Mouse (Mus musculus) frontal cortex, adult 2 months (tissue): ENCODE measurements around the gene Paqr5. TPM values are rescaled to one million over a fixed set of nuclear protein-coding genes. Genes with fewer than 3 reads are reported as not detected.

Experiments used
- DNase-seq, 2 experiments: peaks; one replicate each; pipeline ENCODE4 v3.0.0; 2022; ENCODE audit warnings: low spot score in 1 of 2; ENCODE audit errors: extremely low spot score in 1 of 2
- polyA plus RNA-seq: library from polyadenylated mRNA; depleted of rRNA; stranded (reverse); fragments of >200 nt; gene quantifications from 2 replicates; pipeline ENCODE4 v1.2.3, GENCODE M21; 2012

The Paqr5 gene
- polyA plus RNA-seq, 1 experiment: 6.4 TPM

DNA sequence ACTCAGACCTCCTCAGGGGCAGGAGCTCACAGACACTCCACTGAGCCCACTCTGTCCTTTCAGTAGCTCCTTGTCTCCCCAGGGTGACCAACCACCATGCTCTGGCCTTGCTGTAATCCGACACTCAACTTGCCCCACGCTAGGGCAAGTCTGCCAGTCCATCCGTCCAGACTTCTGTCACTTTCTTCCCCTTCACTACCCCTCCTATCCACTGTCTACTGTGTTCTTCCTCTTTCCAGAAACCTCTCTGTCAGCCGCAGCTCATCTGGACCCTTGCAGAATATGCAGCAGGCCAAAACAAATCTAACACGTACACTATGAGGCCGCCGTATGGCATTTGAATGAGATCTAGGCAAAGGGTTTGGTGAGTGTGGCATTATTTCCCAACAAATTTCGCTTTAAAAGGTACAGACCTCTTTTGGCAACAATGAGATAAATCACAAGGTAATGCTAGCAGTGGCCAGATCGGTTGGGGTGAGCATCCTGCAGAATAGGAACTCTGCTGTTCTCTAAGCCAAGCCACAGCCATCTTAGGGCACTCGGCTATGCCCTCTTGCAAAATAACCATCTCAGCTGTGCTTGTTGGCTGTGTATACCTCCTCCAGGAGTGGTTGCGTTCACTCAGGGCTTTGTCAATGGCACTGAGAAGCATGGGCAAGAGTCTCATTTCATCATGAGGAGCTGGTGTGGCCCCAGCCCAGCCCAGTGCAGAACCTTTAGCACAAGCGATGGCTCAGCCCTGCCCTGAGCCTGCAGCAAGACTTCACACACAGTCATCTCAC, 13.1 kb downstream of the Paqr5 start:
- DNase-seq: no peak

DNA sequence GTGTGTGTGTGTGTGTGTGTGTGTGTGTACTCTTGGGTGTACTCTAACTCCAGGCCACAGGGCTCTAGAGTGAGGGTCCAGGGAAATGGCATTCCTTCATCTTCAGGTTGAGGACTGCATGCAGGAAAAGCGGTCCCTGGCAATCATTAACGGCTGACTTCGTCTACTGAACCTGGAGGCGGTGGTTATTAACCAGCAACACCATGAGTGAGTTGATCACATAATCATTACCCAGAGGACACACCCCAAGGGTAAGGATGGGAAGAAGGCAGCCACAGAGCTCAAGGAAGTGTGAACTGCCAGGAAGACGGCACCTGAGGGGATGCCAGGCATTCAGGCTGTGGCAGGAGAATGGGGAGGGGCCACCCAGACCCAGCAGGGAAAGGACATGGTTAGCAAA, 18.3 kb downstream of the Paqr5 start:
- no peak for DNase-seq

DNA sequence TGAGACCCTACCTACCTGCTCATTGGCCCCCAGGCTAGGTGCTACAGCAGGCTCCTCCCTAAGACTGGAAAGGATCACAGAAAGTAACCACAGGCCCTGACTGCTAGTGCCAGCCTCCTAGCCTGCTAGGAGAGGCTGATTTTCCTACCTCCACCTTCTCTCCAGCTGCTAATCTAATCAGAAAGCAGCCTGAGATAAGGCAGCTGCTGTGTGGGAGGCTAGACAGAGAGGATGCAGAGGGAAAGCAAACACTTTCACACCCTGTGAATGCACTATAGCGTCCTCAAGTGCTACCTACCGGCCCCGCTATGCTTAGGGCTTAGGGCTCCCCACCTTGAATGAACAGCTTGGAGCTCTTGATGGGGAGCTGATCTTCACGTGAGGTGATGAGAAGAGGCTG, 19.6 kb downstream of the Paqr5 start:
- no peak for DNase-seq

DNA sequence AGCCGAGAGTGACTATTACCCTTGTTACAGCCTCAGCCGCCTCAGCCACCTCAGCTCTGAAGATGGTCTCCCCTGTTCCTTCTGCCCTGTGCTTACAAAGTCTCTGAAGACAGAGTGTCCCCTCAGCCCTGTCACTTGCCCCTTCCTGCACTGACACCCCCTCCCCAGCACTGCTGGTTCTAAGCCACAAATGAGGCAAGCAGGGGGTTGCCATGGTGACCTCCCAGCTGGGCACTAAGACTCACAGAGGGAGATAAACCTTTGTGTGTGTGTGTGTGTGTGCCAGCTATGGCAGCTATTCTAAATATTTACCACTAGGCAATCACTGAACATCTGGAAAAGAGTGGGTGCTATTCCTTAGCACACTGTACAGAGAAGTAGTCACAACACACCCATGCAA, 23.0 kb downstream of the Paqr5 start:
- DNase-seq: no peak

DNA sequence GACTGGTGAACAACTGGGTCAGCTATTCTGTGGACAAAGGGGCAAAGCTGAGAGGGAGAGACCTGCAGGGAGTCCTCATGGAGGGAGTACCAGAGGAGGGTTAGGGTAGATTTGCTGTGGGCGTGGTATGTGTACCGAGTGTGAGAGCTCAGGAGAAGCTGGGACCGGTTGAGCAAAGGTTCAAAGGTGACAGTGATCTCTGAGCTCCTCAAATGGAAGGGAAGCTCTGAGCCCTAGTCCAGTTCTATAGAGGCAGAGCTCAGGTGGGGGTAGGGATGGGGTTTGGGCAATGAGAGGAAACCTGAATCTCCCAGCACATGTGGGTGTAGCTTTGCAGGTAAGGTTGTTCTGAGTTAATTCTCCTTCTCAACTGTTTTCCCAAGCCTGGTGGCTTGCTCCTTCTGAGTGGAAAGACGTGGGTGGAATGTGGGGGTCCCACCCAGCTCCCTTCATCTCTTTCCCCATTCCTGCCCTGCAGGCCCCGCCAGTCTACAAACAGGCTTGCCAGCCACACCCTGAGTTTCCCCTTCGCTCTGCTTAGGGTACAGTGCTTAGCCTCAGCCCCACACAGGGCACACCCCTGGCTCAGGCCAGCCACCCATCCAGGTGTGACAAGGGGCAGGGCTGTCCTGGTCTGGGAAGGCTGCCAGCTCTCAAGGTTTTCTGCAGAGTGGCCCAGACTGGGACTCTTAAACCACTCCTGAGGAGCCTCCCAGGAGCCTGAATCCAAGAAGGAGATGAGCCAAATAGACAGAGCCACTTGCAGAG, 26.8 kb downstream of the Paqr5 start:
- DNase-seq: no peak

DNA sequence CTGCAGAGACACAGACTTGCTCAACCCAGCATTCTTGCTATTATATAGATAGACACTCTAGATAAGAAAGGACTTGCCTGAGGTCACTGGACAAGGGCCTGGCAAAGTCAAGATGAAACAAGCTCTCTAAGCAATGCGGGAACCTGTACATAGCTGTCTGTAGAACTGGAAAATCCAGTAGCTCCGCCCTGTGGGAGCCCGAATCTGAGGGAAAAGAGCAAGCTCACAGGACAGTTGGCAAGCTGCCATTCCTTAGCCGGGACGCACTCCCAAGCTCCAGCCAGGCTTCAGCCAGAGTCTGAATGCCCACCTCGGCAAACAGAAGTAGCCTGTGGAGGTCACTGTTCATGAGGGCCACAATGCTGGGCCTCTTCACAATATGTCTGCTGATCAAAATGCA, 28.8 kb downstream of the Paqr5 start:
- DNase-seq: no peak

DNA sequence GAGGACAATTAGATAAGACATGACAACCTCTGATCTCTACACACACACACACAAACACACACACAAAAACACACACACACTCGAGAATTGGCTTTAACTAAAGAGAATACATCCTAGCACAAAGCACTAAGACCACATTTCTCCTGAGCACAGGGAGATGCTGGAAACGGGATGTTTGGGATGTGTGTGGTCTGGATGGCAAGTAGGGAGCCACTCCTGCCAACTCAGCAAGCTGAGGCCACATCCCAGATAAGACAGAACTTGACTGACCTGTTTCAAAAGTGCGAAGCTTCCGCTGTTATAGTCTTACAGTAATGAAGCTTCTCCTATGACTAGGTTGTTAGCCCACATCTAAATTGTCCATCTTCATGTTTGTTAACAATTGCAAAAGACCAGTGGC, 35.5 kb downstream of the Paqr5 start:
- no peak for DNase-seq

DNA sequence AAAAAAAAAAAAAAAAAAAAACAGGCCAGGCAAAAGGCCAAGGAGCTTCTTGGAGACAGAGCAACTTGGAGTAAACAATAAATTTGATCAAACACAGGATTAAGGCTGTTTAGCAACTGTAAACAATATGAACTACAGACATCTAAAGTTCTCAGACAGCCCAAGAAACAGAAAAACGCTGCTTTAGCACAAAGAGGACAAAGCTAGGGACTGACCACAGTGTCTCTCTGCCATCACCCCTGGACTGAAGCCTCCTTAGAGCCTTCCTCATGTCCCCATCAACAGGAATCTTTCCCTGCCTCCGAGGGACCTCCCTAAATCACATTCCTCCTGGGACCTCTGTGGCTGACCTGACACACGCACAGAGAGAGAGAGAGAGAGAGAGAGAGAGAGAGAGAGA, 35.9 kb downstream of the Paqr5 start:
- DNase-seq: no peak

DNA sequence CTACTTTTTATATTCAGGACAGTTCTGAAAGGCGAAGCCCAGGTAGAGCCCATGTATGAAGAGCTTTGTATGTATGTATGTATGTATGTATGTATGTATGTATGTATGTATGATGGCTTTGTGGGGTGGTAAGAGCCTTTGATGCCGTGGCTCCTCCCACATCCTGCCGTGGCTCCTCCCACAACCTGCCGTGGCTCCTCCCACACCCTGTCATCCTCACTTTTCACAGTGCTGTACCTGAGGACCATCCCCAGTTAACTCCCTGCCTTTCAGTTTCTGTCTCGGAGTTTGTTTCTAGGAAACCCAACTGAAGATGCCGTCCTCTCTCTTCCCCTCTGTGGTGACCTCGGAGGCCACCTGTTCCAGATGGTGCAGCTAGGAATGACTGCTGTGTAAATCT, 40.6 kb downstream of the Paqr5 start:
- no peak for DNase-seq

DNA sequence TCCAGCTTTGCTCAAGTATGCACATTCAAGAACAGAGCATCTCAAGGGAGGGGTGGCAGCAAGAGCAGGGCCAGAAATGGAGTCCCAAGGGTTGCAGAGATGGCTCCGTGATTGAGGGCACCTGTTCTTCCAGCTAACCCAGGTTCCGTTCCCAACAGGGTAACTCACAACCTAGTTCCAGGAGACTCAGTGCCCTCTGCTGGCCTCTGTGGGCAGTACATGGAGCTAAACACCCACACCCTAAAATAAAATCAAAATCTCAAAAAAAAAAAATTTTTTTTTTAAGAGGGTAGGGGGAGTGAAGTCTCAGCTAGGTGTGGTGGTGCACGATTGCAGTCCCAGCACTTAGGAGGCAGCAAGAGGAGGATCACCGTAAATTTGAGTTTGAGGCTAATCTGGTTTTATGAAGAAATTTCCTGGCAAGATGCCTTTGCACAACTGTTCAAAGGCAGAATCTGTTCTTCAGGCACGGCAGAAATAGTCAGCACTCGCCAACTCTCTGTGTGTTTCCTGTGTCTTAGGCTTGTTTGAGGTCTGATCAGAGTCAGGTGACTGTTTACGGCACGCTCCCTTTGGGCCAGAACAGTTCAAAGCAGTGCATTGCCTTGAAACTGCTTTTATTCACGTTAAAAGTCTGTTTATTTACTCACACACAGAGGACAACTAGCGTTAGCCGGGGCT, 41.3 kb downstream of the Paqr5 start:
- DNase-seq: peak in 1 of 2 experiments; percentile 71

DNA sequence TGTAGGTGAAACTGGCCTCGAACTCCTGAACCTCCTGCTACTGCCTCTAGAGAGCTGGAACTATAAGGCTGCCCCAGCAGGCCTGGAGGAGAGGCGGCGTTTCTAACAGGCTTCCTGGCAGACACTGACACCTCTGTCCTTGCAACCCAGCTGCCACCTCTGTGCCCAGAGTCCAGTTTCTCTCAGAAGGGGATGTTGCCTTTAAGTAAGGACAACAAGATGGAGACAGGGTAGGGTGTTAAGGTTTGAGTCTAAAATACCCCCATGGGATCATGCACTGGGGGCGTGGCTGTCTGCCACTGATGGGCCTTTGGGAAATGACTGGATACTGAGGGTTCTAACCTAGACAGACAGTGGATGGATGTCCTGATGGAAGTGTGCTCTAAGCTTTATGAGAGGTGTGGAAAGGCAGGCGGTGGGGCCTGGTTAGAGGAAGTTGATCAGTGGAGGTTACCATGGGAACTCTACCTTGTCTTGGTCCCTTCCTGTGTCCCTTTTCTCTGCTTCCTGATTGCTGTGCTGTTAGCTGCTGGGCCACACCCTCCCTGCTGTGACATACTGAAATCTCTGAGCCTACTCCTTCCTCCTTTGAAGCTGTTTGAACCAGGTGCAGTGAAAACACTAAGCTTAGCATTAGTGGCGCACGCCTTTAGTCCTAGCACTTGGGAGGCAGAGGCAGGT, 43.6 kb downstream of the Paqr5 start:
- DNase-seq: no peak

DNA sequence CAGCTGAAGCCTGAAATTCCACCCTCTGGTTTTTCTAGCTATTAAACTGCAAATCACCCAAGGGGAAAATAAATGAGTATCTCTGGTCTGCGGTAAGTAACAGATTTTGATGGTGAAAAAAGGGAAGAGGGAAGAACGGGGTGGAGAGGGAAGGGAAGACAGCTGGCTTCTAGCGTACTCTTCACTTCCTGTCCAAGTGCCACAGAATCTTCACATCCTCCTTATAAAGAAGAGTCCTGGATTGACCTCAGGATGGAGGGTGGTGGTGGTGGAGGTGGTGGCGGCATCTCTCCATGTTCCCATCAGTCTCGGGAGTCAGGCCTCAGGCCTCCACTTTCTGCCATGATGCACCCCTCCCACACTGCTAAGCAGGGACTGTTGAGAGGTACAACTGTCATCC, 44.8 kb downstream of the Paqr5 start:
- no peak for DNase-seq

DNA sequence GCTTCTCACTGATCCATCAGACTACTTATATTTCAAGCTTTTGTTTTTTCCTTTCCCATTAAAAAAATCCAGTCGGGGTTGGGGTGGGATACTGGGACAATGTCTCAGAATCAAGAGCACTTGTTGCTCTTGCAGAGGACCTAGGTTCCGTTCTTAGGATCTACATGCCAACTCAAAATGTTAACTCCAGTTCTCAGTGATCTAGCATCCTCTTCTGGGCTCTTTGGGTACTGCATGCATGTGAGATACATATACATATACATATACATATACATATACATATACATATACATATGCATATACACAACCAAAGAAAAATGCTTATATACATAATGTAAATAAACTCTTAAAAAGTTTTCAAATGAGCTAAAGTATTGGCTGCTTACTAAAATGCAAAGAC, 46.7 kb downstream of the Paqr5 start:
- no peak for DNase-seq

DNA sequence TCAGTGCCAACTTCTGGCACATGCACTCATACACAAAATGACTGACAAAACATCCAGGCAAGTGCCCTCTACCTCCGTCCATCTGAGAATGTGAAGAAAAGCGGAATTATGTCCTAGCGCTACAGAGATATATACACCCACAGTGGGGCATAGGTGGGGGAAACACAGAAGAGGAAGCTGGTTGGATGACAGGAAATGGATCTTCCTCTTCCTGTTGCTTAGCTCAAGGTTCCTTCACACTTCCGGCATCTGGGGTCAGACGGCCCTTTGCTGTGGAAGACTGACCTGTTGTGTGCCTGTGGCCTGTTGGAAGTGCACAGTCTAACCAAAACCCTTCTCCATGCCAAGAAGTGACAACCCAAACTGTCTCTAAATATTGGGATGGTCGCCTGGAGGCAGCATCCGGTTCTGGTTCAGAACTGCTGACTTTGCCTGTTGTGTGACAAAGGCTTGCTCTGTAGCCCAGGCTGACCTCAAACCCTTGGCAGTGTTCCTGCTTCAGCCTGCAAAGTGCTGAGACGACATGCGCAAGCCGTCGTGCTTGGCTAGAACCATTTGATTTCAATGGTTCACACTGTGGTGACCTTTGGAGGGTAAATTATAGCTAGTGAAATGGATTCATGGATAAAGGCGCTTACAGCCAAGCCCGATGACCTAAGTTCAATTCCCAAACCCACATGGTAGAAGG, 49.3 kb downstream of the Paqr5 start:
- no peak for DNase-seq

DNA sequence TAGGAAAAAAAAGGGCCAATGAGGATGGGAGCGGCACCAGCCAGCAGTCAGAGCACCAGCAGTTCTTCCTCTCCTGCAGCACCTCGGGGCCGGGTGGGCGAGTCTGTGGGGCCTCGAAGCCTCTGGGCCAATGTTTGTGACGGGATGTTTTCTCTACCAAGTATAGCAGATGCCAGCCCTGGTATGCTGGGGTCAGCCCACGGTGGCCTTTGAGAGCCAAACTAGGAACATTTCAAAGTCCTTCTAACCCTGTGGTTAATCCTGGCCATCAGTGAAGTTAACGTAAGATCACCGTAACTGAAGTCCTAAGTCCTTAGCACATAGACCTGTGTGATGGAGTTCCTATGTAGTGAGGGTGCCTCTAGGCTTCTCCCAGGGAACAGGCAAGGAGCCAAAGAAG, 54.6 kb downstream of the Paqr5 start:
- no peak for DNase-seq

DNA sequence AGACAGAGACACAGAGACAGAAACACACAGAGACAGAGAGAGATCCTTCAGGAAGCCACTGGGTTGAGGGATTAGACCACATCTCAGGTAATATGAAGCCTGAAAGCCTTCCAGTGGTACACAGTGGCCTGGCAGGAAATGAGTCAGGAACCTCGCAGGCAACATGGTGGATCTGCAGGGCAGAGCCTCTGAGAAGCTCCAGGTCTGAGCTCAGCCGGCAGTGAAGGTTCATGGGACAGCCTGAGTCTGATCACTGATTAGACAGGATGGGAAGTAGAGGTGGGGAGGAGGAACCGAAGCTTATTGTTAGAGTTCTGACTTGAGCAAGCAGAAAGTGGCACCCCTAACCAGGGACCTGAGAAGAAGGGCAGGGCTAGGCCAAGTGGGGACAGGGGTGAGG, 55.6 kb downstream of the Paqr5 start:
- DNase-seq: no peak

DNA sequence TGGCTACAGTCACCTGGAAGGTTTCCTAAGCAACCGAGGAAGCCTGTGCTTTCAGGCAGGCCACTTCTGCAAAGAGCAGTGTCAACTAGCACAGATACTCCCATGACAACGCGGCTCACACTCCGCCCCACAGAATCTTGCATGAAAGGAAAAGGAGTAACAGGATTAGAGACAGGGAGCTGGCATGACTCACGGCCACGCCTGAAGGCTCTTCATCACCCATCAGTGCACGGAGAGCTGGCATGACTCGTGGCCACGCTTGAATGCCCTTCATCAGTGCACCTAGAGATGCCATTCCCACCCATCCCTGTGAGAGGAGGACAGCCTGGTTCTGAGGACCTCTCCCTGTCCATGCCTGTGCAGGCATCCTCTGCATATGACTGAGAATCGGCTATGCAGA, 59.3 kb downstream of the Paqr5 start:
- DNase-seq: peak in 1 of 2 experiments; percentile 76

DNA sequence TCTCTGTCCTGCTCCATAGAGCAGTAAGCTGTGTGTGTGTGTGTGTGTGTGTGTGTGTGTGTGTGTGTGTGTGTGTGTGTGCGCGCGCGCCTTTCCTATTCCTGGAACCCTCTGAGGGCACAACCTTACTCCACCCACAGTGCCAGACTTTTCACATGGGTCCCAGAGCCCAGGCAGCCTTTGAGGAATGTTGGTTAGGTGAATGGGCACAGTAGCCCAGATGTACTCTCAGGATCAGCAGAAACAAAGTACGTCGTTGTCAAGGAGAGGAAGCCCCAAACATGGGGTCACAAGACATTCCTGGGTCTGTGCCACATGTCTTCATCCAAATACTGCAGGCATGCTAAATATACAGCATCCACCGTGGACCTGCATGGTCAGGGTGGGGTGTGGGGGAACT, 60.7 kb downstream of the Paqr5 start:
- DNase-seq: no peak

DNA sequence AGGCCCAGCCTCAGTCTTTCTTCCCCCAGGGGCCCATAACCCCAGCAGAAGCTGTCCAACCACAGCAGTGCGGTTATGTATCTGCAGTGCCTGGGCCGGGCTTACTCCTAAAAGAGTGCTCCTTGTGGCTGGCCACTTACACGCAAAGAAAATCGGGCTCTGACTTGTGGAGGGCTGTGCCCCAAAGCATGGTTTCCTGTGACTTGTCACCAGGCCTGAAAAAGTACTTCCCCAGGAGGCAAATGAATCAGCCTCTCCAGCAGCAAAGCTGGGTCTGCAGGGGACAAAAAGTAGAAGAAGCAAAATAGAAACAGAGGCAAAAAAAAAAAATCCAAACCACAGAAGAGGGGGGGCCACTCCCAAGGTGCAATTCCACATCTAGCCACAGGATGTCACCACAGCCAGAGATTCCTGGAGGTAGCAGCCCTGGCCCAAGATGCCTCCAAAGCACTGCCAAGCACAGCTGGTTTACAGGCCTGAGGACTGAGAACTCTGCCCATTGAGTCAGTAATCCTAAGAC, 61.2 kb downstream of the Paqr5 start:
- DNase-seq: peak in 1 of 2 experiments; percentile 85

DNA sequence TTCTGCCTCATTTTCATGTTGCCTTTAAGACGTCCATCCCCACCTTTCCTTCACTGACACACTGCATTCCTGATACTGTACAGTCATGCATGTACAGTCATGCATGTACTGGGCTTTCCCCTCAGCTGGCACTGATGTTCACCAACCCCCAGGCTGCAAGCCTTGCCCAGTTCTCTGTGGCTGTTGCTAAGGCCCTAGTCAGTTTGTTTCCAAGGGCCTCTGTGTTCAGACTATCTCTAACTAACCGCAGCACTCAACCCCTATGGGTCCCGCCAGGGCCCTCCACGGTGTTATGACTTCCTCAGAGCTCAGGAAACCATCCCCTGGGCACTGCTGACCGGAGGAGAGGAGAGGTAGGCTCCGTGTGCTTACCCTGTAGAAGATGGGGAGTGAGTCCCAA, 63.3 kb downstream of the Paqr5 start:
- no peak for DNase-seq
